Mouse (Mus musculus) frontal cortex, postnatal 14 days (tissue): Measurements from ENCODE around the gene Six5.

Experiments used
- DNase-seq, 2 experiments: peaks; one replicate each; pipeline ENCODE4 v3.0.0; 2022; ENCODE audit warnings: low spot score in 2 of 2

Gene Six5

GRCm38 (mm10) chr7:19147497-19148045 lies 53.2 kb downstream of the Six5 start:
- DNase-seq, result no peak
